Mouse (Mus musculus) T-helper 17 cell (primary cell): ENCODE measurements at regions not wholly inside any gene's neighbourhood (a gene's known extent, or its start where the extent isn't known, plus 50 kb on each side); places are given as distances from the start of the nearest gene placed in this dataset.

ENCODE experiments used
- in situ Hi-C, 2 experiments: fragments of 300-600 bp; cut with MboI, MseI; formaldehyde crosslinking; loops; 1 replicate in 1 of 2; 2 replicates in 1 of 2; pipeline ENCODE4 v1.15.1; 2025; ENCODE audit warnings: high pct_unique_total_duplicates in 2 of 2

DNA sequence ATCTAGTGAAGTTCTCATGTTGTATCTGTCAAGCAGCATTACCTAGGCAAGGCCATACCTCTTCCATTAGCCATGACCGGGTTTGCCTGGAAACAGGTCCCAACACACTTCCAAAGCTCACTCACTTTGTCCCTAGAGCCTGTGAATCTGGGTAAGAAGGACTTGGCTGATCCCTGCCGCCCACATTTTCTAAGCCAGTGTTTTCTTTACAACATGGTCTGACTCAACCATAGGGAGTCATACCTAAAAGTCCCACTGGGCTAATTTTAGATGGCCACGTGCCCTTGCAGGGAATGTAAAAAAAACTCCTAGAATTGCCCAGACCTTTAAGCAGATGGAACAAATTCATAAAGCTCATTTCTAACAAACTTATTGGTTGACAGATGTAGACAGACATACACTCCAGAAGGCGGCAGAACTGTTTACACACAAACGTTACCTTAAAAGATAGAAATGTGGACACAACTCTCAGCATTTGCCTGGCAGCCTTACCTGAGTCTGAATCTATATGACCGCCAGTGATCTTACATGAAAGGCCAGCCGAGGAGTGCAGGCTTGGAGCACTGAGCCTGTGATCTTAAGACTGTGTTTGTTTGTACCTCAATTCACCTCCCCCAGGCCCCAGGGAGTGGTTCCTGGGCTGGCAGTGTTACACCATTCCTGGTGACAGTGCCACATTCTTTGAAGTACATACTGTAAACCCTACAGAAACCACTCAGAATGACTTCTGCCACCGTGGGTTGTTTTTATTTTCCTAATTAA lies 356.4 kb downstream of the Hs3st3b1 start:
- in situ Hi-C loops = no loop called here

DNA sequence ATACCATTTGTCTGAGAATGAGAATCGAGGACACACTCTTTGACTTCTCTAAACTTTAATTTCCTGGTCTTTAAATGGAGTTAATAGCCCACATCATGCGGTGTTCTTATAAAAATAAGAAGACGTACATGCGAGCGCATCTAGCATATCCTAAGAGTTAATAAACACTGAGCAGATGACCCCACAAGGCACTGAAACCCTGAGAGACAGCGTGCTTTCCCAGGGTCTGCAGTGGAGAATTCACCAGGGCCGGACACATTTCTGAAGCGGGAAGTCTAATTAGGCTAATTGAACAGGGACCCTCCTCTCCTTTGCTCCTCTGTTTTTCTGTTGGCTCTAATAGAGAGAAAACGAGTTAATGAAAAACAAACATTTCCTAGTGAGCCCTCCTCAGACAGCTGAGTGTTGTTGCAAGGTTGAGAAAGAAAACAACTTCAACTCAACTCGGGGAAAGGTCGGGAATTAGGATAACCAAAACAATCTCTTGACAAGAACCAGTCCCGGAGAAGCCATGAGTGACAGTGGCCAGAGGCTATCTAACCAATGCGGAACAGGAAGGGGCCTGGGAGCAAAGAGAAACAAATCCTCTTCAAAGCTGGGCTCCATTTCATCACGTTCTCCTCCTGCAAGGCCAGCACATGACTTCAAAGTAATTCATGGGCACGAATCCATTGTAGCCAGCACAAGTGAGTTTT lies 352.2 kb downstream of the Hs3st3b1 start:
- in situ Hi-C loops = no loop called here

DNA sequence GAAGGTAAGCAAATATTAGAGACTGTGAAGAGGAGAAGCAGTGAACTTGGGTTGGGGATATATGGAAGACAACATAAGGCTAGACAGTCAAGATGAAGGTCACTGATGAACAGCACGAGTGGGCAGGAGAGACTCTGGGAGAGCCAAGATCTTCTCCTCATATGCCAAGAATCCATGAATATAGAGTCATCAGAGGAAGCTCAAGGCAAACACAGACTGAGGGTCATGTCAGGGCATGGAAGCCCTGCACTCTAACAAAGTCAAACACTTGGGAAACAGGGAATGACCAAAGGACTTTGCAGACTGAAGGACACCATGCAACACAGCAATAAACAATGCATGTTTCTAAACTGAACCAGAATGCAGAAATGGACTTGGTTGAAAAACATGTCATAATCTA lies 351.4 kb downstream of the Hs3st3b1 start:
- in situ Hi-C loops = no loop called here

DNA sequence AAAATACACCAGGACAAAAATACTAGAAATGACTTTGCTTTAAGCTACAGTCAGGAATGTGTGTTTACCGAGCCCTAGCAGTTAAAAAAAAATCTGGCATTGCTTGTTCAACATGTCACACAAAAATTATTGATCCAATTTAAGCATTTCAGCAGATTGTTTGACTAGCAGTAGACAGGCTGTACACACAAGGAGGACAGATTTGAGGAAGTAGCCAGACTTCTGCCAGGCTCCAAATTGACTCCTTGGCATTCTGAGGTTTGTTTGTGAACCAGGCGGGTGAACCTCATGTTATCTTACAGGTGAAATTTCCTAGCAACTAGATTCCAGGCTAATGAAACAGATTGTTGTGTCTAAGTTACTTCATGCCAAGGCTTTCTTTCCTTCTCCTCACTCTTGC lies 348.8 kb downstream of the Hs3st3b1 start:
- in situ Hi-C loops = no loop called here

DNA sequence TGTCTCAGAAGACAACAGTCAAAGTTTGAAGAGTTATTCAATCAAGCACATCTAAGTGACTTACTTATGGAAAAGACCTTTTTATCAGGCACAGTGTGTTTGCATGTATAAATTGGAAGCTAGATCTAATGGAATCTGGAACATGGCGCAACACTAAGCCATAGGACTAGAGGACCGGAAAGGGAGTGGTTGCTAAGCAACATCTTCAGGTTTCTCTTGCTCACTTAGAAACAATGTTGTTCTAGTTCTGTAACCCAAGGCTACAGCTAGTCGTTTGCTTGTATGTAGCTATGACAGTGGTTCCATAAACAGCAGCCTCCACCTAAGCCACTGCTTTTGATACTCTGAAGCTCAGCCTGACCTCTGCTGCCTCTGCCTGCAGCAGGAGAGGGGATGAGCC lies 338.8 kb downstream of the Hs3st3b1 start:
- in situ Hi-C loops = no loop called here

DNA sequence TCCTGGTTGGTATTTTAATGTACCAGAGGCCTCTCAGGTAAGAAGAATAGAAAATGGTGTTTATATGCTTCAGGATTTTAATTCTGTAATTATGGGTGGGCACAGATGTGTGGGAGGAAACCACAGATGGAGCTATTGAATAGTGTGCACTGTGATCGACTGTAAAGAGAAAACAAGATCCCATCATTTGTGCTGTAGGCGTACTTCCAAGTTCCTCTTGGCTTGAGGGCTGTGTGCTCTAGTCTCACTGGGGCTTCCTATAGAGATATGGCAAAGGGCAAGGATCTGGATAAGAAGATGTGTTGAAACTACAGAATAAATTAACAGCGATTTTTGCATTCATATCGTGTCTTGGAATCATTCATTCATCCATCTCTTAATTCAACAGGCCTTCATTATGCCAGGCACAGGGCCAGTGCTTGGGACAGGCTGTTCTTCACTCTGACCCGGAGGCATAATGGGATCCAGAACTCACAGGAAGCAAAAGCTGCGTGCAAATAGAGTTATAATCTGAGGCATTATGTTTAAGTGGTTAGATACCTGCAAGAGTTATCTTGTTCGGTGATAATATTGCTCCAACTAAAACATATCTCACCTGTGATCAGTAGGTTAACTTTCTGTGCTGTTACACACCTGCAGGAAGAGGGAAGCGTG lies 336.7 kb downstream of the Hs3st3b1 start:
- in situ Hi-C loops = no loop called here

DNA sequence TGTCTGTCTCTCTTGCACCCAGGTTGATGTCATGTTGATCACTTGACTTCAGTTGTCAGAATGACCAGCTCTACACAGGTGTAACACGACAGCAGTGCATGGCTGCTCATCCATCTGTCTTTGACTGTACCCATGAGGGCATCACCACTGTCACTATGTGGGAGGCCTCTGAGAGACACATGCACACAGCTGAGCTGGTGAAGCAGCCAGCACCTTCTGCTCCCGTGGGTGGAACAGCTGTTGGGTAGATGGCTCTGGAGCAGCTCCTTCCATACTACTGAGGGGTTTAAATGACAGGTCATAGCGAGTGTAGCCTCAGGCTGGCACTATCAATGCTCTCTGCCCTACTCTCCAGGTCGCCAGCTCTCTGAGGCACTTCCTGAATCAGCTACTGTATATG lies 301.9 kb downstream of the Hs3st3b1 start:
- in situ Hi-C loops = no loop called here

DNA sequence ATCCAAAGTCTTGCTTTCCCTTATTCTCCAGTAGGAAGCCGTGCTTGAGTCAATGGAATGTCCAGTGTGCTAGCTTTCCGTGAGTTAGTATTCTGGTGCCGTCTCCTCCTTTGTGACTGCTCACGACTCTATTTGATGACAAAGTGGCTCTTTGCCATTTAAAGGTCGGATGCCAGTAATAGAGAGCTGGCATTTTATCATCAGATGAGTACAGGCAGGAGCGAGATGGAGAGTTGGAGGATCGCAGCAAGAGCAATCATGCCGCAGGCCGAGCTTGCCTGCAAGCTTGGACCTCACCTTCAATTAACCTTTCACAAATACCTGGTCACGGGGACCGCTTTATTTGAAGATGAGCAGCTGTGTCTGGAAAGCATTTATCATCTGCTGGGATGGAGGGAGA lies 291.8 kb downstream of the Hs3st3b1 start:
- in situ Hi-C loops = no loop called here

DNA sequence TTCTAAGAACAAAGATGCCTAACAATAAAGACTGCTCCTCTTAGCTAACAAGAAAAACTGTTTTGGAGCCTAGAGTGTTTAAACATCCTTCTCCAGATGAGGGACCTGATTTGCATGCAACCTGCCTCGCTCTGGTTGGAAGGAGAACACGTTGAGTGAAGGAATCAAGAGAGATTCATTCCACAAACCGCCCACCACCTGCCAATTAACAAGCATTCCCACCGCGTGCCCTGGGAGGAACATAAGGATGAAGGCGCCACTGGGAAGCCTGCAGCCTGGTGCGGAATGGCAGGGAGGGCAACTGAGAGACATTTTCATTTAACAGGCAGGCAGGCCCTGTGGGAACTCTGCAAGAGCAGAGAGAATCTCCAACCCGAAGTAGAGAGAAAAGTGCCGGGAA lies 265.0 kb downstream of the Hs3st3b1 start:
- in situ Hi-C loops = no loop called here

DNA sequence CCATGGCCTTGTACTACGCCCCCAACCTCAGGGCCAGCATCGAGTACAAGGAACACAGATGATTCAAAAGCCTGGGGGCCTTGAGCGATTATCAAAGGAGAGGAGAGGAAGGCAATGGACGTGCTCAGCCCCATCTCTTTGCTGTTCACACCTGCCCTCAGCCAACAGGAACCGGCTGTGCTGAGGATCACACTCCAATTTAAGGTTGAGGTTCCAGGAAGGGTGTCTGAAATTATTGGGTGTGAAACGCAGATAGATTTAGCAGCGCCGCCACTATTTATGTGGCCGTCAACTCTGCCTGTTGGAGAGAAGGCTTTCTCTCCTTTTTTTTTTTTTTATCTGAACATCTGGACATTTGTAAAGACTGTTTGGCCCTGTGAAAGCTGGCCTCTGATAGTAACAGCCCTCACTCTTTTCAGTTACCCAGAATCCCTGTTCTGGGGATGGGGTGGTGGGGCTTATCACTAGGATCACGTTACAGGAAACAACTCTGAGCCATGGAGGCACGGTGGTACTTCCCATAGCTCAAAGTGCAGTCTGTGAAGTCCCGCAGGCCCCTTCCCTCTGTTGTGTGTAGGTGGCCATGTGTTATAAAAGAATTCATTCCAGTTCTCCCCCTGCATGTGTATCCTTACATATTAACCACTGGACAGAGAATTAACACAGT lies 256.7 kb downstream of the Hs3st3b1 start:
- in situ Hi-C loops = no loop called here

DNA sequence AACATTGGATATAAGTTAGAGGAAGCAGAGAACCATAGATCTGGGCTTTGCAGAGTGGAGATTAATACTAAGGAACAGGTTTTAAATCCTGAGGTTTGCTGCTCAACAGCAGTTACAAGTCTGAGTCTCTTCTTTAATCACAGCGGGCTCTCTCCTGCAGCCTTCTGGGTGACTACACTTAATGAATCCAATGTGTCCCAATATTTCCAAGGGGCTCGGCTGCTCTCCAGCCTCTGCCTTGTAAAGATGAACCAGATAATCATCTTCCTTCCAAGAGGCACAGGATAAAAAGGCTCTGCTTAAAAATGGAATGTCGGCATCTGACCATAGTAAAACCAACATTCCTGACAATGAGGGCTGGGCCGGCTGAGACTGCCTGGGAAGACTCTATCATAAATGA lies 251.6 kb downstream of the Hs3st3b1 start:
- in situ Hi-C loops = no loop called here

DNA sequence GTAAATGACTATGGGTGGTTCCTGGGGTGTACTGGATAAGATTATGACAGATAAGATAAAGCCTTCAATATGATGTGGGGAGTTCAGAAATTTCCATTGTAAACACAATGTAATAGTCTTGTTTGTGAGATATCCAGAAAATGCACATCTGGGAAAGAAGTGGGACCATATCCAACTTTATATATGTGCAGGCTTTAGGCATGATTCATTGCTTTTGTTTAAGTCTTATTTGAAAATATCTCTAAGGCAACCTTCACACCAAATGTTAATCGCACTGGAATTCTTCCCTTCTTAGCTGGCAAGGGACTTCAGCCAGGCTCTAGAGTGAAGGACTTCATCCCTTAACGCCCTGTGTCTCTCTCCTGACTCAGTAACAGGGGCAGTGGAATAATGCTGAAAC lies 250.3 kb downstream of the Hs3st3b1 start:
- in situ Hi-C loops = no loop called here

DNA sequence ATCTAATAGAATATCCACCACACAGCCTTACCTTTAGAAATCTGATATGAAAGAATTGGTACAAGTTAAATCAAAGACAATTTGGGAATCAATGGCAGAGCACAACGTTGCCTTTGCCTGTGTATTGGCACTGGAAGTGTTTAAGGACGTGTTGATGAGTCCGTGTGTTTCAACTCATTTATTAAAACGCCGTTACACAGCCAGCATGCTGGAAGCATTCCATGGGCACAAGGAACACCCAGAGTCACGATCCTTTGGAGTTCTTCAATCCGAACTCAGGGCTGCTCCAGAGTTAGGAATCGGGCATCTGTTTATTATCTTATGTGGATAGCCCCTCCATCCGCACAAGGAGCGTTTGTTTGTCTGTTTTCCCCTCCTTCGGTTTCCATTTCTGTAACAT lies 244.2 kb downstream of the Hs3st3b1 start:
- in situ Hi-C loops = no loop called here

DNA sequence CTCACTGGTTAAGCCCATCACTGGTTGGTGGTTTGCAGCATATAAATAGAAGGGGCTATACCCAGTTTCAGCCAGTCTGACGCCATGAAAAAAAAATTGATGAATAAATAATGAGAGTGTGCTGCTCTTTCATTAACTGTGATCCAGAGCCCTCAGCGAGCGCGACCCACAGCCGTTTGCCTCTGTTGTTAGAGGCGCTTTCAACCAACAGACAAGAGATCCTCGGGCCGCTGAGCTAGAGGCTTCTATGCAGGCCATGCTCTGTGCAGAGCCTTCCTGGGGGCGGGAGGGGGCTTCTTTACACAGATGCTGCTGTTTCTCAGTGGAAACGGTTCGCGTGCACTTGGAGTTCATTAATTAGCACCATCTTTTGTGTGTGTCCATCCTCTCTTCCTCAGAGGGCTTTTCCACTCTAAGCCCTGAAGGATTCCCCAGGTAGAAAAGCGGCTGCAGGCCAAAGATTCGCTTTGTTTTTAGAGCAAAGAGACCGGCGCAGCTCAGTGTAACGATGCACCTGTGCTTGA lies 243.6 kb downstream of the Hs3st3b1 start:
- in situ Hi-C loops = no loop called here

DNA sequence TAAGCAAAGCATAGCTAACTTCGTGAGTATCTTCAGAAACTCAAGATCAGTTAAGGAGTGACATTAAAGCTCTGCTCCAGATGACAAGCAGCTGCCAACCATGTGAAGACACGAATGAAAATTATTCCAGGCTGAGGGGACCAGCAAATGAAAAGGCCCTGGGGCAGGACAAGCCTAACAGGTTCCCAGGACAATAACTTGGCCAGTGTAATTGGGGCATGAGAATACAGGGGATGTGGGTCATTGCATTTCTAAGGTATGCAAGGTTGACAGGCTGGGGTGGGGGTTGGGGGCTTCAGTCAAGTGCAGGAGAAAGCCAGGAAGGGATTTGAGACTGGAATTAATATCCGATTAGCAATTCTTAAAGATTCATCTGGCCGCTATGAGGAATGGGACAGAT lies 242.6 kb downstream of the Hs3st3b1 start:
- in situ Hi-C loops = no loop called here

DNA sequence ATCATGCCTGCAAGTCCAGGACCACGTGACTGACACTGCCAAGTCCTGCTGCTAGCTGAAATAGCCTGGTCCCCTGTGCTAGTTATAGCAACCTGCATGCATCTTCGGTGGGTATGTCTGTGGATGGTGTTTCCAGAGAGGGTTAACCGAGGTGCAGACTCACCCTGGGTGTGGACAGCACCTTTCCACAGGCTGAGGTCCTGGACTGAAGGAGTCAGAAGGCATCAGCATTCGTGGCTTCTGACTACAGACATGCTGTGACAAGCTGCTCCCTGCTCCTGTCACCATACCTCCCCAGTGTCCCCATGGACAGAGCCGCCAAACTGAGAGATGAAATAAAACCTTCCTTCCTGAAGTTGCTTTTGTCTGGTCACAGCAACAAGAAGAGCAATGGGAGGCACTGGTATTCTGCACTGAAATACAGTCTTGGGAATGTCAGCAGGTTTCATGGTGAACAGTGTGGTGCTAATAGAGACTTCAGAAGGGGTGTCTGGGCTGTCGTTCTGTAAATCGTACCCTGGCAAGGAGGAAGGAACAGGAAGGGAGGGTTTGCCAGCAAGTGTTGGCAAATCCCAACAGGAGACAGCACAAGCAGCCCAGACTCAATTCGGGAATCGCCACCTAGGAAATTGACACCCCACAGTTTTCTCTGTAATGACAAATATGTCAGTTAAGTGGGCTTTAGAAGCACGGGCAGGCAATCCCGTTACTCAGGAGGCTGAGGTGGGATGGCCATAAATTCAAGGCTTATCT lies 237.7 kb downstream of the Hs3st3b1 start:
- in situ Hi-C loops = no loop called here

DNA sequence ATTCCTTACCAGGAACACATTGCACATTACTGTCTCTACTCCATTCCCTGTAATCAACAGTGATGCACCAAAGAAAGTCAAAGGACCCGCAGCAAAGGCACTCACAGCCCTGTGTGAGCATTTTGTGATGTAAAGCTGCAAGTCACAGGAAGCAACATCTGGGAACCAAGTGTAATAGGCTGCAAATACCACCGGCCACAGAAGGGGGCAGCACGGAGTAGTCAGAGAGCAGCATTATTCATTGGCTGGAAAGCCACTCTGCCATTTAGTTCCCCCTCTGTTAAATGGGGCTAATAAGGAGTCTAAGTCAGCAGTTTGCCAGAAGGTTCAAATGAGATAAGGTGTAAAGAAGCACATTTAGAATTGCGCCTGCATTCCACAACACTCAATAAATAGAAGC lies 231.0 kb downstream of the Hs3st3b1 start:
- in situ Hi-C loops = no loop called here

DNA sequence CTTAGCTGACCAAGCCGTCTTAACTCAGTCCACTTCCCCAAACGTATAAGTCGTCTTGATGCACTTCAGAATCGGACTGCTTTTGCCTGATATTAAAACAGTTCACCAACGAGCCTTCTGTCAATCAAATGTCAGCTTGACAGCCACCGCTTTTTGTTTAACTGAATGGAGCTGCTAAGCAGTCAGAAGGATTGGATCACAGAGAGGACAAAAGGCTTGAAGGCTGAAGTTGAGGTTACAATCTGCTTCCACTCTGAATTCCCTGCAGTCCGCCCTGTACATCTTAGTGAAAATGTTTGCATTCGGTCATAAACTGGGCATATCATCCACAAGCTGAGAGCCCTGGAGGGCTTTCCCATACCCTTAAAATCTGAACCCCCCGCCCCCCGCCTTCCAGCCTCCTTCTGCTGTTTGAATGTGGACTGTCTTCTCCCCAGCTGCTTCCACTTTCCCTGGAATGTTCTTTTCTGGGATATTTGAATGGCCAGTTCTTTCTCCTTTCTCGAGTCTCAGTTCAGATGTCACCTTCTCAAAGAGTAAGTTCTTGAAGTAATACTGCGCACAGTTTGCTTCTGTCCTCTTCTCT lies 217.0 kb downstream of the Hs3st3b1 start:
- in situ Hi-C loops = no loop called here

DNA sequence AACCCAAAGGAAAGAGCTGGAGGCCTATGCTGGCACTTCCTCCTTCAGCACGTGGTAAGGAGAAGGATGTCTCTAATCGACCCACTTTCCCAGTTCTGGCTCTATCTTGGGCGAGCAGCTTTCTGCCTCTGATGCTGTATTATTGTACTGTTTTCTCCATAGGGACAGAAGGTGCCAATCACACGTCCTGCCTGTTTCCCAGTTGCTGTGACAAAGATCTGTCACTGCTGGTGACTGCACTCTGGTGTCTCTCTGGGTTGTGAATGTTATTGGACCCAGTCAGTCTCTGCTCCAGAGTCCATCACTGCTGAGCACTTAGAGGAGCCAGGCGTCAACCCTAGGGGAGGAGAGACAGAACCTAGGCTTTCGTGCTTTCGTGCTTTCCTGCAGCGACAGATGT lies 216.0 kb downstream of the Hs3st3b1 start:
- in situ Hi-C loops = no loop called here

DNA sequence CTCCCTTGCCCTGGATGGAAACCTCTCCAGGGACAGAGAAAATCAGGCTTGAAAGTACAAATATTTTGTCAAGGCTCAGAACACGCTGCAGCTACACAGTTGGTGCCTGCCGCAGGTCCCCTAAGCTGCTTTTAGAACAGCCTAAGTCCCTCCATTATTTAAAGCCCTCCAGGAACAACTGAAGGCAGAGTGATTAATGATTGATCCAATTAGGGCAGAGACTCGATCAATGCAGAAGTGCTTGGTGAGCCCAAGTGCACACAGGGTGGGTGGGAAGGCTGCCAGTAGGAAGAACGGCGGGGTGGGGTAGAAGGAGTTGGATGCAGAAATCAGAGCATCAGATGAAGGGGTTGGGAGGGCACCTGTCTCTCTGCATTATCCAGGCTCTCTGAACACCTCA lies 215.0 kb downstream of the Hs3st3b1 start:
- in situ Hi-C loops = no loop called here

DNA sequence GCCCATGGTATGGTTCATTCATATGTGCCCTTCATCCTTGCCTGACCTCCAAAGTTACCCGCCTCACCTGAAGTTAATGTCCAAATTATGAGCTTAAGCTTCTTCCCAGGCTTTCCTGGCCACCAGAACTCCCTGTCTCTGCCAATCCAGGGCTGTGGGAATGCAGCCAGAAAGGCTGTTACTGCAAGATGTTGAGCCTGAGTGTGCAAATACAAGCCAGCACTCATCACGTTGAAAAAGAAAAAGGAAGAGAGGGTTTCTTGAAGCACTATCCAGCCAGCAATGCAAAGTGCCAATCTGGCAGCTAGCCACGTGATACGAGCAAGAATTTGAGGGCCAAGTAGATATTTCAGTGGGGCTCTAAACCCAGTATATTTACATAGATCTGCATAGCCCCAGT lies 213.7 kb downstream of the Hs3st3b1 start:
- in situ Hi-C loops = no loop called here
